Mouse (Mus musculus): ENCODE results near the gene Kcnj15.

DNA sequence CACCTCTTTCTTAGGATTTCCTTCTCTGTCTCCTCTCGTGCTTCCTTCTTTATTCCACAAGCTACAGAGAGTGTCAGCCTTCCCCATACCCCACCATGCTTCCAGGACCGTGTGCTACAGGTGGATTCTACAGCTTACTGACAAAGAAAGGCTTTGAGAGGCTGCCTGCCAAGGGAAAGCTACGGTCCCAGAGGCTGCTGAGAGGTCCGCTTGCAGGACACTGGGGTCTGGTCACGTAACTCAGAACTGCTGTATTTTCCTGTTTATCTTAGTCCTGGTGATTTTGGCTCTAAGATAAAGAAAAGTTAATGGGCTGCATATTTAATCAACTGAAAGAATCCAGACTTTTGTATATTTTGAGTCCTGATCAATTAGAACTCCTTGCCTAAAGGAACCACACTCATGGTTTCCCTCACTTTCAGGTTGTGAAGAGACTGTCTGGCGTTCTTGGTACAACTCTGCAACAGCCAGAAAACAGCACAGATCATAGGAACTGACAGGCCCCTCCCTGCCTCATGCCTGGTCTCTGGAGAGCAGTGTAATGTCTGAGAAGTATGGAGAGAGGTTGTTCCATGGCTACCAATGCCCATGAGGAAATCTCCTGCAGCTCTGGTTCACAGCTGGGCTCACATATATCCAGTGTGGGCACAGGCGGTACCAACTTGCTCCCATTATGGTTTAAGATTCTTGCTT, 35.2 kb upstream of the Kcnj15 start:
- TF ChIP-seq TAL1 (conservative IDR thresholded peaks at IDR 0.05; ENCODE audit: low read depth, low read length), result no peak
- no peak for TF ChIP-seq GATA1 (IDR thresholded peaks at IDR 0.05; ENCODE audit: borderline replicate concordance, low read length)
- TF ChIP-seq CTCF (IDR thresholded peaks at IDR 0.05; ENCODE audit: low read depth, low read length), result no peak
- TF ChIP-seq POLR2AphosphoS5 (IDR thresholded peaks at IDR 0.05; ENCODE audit: insufficient replicate concordance, low read depth, low read length), result no peak
- no peak for TF ChIP-seq GATA2 (IDR thresholded peaks at IDR 0.05; ENCODE audit: borderline replicate concordance, low read depth, low read length)
